Mouse (Mus musculus) right cerebral cortex, postnatal 25 days (tissue): ENCODE measurements around the gene Ank.

Experiments used
- DNase-seq: peaks from one replicate; pipeline ENCODE4 v3.0.0; 2022

The Ank gene

GRCm38 (mm10) chr15:27500390-27500789 is 33.9 kb downstream of the Ank start:
- DNase-seq, result no peak

DNA sequence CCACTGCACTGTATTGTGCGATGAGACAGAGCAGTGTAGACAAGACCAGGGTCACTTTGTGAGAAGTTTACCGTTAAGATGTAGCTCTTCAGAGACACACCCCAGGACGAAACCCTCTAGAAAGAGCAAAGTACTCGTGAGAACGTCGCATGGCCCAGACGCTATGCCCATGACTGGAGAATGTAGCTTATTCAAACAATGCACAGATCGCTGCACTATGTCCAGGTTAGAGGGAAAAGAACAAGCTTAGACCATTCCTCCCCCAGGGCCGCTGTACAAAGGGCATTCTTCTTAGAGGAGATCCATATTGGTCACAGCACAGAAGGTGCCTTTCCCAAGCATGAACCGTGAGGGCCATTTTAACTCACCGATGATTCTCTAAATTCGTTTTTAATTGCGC is 35.9 kb downstream of the Ank start:
- DNase-seq, result no peak

DNA sequence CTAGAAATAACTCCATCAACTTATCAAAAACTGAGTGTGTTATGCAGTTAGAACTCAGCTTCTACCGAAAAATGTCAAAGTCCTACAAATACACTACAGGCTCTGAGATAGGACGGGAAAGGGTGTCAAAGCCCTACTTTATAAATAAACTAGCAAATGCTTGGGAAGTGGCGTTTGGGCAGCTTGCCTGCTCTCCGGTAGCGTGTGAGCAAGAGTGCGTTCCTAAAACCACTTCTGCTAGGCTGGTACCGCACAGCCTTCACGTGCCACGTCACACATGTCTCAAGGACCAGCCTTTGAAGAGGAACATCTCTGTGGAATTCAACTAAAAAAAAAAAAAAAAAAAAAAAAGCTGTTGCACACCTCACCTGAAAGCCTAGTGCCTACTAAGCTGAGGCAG is 36.7 kb downstream of the Ank start:
- DNase-seq, result no peak

DNA sequence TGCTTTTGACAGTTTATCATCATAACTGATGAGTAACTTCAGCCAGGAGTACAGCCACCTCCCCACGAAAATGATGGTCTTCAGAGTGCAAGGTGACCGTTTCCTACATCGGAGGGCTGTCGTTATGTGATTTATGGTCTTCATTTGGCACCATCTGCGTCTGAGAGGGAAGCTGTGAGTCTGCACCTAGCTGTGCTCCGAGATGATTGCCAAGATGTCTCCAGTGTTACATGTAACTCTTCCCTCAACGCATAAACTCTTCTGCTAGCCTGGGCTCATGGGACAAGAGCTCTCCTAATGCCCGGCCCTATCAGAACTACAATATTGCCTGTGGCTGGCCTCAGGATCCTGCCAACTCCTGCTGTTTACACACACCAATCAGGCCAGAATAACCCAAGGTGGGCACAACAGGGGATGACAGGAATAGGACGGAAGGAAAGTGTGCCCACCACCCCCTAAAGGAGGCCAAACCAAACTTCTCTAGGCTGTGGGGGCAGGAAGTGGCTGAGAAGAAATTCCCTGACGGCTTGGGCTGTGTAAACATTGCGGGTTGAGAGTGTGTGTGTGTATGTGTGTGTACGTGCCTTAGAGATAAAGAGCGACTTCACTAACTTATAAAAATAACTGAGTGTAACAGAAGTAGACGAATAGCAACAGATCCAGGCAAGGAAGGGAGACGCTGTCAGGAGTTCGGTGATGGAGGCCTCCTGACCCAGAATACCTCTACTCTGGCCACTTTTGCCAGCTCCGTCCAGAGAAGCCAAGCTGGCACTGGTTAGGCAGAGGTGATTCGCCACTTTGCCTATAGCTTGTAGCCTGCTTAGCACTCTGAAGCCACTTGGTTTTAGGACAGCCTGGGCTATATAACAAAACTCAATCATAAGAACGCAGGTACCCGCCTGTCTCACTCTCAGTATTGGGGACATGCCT is 37.6 kb downstream of the Ank start:
- no peak for DNase-seq

DNA sequence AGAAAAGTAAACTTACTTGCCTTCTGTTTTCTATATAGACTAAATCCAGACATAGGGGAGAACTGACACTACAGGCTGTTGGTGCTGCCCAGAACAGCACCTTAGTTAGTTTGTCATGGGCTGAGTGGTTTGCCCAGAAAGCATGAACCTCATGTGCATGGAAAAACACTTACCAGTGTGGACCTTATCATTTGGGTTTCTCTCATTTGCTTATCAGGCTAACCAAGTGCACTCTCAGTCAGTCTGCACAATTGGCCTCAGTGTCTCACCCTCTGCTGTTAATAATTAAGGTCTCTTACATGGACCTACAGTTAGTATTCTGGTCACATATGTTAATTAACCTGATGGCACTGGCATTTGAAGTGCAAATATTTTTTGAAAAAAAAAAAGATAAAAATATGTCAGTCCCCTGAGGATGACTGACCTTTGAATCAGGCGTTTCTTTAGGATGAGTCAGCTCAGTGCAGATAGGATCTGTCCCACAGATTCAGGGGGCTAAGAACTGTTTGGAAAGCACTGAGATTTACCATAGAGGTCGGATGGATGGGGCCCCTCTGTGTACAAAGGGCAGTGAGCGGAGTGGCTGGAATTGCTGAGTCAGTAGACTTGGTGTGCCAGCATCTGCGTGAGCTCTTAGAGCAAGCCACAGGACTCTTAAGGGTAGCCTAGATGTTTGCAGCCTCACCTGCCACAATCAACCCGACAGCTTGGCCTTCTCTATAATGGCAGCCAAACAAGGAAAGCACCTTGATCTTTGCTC is 39.8 kb downstream of the Ank start:
- DNase-seq, result no peak

GRCm38 (mm10) chr15:27506893-27507596 is 40.6 kb downstream of the Ank start:
- DNase-seq, result no peak

DNA sequence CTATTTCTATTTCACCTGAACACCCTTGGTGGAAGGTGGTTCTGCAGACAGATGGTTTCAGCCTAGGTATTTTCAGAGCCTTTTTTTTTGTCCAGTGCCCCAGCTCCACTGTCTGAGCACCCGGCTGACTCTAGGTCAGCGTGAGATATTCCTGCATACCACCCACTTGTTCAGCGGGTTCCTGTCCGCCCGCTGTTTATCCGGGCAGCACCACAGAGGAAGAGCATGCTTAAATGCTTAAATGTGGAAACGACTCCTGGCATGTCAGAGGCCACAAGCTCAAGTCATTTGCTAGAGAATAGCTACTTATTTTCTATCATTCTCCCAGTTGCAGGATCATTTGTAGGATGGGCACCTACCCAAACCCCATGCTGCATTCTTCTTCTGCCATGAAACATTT is 41.7 kb downstream of the Ank start:
- DNase-seq, result no peak

GRCm38 (mm10) chr15:27508982-27509381 is 42.5 kb downstream of the Ank start:
- DNase-seq, result no peak

DNA sequence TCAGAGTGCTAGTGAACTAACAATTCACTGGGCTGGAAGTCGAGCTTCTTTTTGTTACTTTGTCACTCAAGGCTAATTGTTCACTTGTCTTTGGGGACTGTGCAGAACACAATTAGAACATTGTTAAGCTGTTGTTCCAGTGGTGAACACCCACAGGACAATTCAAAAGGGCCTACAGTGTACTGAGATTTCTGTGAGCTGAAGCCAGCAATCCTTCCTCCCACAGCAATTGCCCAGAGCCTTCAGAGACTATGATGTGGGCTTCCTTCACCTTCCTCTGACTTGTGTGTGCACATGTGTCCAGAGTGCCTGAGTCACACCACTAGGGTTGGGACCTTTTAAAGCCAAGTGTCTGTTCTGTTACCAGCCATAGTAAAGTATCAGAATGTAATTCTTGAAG is 50.5 kb downstream of the Ank start:
- DNase-seq, result no peak

DNA sequence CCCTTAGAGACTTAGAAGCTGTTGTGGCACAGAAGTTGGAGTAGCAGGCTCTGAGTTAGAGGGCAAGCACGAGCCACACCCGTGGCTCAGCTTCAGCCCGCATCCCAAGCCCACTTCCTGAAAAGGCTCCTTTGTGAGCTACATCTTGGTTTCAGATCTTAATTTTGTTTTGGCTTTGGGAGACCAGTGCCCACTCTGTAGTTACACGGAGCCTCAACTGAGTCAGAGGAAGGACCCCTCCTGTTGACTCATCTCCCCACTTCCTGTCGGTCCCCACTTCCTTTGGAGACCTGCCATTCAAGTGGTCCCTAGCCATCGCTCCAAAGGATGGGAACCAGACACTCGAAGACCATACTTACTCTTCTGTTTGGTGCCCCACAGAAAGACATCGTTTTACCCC is 51.5 kb downstream of the Ank start:
- no peak for DNase-seq

DNA sequence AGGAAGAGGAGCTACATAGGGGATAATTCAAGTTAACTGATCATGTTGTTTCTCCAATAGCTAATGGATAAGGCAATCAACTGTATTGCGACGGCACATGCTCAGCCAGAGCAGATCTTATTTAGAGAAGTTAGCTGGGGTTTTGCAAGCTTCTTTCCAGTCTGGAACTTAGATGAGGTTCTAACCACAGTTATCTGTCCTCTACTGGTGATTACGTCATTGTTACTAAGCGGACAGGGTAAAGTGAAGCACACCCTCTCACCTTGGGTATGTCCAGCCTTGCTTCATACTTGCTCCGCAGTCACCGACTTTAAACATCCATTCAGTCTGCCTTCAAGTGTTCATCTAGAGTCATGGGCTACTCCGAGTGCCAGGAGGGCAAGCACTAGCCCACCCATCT is 53.4 kb downstream of the Ank start:
- DNase-seq, result no peak

DNA sequence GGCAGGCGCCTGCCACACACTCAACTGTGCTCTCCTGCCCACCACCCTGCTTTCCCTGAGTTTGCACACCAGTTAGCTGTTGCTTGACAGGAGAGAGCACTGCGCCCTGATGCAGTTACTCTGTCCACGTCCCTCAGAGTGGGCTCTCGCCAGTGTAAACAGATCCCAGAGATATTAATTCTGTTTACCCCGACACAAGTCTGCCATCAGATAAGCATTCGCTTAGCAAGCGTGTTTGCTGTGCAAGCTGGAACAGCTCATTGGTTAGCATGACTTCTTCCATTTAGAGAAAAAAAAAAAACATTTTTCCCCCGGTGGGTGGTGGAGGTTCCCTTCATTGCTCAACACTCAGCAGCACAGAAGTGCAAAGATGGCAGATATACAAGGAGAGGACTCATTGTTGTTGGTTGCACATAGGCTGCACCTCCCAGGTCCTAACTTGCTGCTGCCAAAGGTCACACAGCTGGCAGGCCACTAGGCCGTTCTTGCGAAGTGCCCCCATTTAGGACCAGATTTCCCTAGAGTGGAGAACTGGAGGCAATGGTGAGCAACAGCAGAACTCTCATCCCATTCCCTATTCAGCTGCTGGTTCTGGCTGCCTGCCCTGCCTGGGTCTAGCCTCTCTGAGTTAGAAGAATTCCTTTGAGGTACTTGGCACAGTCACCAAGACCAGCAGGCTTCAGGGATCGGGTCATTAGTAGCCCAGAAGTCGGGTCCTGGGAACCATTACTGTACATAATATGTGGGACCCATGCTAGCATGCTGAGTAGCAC is 58.9 kb downstream of the Ank start:
- DNase-seq, result no peak

DNA sequence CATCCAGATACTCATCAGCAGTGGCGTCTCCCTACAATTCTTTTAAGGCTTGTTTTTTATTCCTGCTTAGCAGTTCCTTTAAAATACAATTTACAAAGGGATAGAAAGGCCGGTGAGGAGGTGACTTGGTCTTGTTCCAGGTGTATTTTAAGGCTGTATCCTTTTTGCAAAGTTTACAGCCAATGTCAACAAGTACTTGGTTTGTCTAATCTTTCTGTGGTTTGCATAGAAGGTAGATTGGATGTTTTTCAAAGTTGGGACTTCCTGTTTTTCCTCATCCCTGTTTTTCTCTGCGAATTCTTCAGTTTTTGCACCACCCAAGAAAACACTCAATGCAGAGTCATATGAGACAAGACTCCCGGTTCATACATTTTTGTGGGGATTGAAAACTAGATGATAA is 62.4 kb downstream of the Ank start:
- DNase-seq, result no peak

- no peak for DNase-seq
Measured at GRCm38 (mm10) chr15:27530023-27530422, 63.5 kb downstream of the Ank start.

- DNase-seq, result no peak
Measured at GRCm38 (mm10) chr15:27533036-27533435, 66.6 kb downstream of the Ank start.

DNA sequence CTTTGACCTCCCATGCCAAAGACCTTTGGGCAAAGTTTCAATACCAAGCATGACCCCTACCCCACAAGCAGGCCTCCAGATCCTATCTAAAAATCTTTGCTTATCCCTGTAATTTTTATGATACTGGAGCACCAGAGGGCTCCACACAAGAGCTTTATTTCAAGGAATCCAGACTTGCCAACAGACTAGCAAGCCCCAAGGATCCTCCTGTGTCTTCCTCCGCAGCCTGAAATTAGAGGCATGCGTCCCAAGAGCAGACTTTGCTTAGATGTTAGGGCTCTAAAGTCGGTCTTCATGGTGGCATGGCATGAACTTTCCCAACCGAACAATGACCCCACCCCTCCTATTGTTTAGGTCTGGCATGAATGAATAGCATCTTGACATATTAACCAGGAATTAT is 69.2 kb downstream of the Ank start:
- DNase-seq, result no peak

DNA sequence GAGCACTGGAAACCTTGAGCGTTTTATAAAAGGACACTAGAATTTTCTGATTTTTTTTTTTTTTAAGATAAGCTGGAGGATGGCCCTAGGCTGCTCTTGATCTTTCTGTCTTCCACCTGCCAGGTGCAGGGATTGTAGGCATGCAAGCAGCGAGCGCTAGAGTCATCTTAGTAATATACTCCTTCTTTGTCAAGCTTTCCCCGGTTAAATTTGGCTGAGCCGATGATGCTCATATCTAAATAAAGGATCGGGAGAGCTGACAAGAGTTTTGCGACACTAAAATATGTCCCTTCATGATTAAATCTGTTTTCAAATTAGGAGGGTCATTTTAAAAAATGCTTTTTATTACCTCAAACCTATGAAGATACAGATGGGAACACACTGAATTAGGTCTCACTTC is 69.7 kb downstream of the Ank start:
- DNase-seq, result no peak

DNA sequence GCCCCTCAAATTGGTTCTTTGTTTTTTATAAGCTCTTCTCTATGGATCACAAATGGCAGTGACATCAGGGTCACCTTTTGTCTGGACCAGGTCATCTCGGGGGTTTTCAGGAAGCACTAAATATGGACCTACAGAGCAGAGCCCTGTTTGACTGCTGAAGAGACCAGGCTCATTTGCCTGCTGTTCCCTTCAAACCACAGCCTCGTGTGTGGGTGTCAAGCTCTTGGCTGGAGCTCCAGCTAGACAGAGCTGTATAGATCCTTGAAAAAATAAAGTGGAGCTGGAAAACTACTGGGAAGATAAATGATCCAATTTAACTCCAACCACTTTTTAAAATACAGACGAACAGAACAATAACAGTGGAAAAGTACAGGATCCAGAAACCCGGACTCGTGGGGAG is 70.3 kb downstream of the Ank start:
- peak; percentile 67 for DNase-seq

DNA sequence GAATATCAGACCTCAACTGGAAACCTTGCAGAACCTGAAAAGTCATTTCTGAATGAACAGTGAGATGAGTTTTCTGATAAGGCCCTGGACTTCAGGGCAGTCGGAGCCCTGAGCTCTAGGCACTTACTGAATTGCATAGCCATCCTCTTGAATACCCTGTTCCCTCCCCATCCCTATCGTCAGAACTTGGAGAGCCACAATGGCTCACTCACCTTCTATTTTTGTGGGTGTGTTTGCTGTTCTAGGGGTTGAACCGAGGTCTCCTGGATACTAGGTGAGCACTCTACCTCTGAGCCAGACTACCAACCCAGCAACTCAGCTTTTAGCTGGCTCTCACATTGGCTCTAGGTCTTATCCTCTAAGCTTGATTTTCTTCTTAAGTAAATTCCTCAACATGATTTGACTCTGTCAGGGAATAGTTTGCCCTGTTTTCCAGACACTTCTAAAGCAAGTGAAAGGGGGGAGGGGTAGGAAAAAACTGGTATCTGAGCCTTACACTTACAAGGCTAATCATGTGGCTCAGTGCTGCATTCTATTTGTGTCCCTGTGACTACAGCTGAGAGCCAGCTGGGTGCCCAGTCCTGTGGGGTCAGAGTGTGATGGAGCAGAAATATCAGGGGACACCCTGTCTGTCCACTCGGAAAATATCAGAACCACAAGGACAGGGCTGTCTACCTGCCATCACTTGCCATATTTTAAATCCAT is 71.2 kb downstream of the Ank start:
- no peak for DNase-seq

DNA sequence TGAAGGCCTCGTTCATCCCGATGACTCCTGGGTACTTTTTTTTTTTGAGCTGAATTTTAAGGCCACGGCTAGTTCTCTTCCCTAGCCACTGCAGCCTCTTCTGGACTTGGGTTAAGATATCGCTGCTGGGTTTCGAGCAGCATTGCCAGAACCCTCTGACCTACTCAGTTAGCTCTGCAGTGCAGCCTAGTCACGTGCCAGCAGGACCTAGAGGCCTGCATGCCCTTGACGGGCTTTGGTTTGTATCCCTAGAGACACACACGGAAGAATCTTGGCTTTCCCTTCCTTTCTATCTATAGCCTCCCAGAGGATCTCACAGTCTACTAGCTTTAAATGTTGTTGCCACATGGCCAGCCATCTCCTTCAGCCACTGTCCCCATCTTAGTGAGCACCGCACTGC is 73.3 kb downstream of the Ank start:
- DNase-seq, result no peak

- no peak for DNase-seq
Measured at GRCm38 (mm10) chr15:27545203-27545602, 78.7 kb downstream of the Ank start.

DNA sequence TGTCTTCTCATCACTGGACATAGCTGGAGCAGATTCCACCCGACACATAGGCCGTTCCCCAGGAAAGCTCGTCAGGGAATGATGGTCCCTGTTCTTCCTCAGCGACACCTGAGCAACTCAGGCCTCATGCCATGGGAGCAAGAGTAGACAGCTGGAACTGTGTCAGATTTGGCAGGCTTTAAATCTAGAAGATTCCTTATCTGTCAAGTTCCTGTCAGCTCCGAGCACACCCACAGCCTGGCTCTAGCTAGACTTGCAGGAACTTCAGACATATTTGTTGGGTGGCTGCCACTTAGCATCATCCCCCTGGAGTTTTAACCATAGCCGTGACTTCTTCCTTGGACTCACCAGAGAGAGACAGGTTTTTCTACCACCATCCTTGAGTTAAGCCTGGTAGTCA is 81.6 kb downstream of the Ank start:
- DNase-seq, result no peak
